Mouse (Mus musculus) liver, embryonic 13.5 days (tissue): ENCODE measurements around the gene Capn9. TPM values are rescaled to one million over a fixed set of nuclear protein-coding genes. Genes with fewer than 3 reads are reported as not detected.

Experiments
- ATAC-seq: fragments of 200-750 bp; cut with Nextera tagmentation; 2 replicates; pipeline ENCODE4 v1.8.0; 2017; ENCODE audit warnings: low read depth, mild to moderate bottlenecking, moderate number of reproducible peaks, moderate library complexity
- DNase-seq: peaks from one replicate; pipeline ENCODE4 v3.0.0; 2022
- H3K27ac ChIP-seq: fragments of 300-500 bp; sonication (generic); 2 replicates; pipeline ENCODE4 v1.5.1; 2015; ENCODE audit warnings: moderate library complexity, mild to moderate bottlenecking, inconsistent platforms
- H3K27me3 ChIP-seq: fragments of 300-500 bp; sonication (generic); 2 replicates; pipeline ENCODE4 v1.6.1; 2015; ENCODE audit warnings: mild to moderate bottlenecking, inconsistent platforms
- H3K36me3 ChIP-seq: fragments of 300-500 bp; sonication (generic); 2 replicates; pipeline ENCODE4 v1.6.1; 2015; ENCODE audit warnings: mild to moderate bottlenecking, inconsistent platforms
- H3K4me1 ChIP-seq: fragments of 300-500 bp; sonication (generic); replicated peaks from 2 replicates; pipeline ENCODE4 v1.6.1; 2015; ENCODE audit warnings: inconsistent platforms
- H3K4me2 ChIP-seq: fragments of 300-500 bp; sonication (generic); 2 replicates; pipeline ENCODE4 v1.6.1; 2015; ENCODE audit warnings: inconsistent platforms, mild to moderate bottlenecking, moderate library complexity
- H3K4me3 ChIP-seq: fragments of 300-500 bp; sonication (generic); replicated peaks from 2 replicates; pipeline ENCODE4 v1.5.1; 2015; ENCODE audit warnings: mild to moderate bottlenecking, inconsistent platforms
- H3K9ac ChIP-seq: fragments of 300-500 bp; sonication (generic); 2 replicates; pipeline ENCODE4 v1.6.1; 2015; ENCODE audit warnings: mild to moderate bottlenecking, inconsistent platforms
- H3K9me3 ChIP-seq: fragments of 300-500 bp; sonication (generic); replicated peaks from 2 replicates; pipeline ENCODE4 v1.6.1; 2016; ENCODE audit warnings: inconsistent platforms
- WGBS: fragments of 180-500 bp; shearing (Covaris S2); methylation state at CpG from one replicate; pipeline ENCODE4 v1.1.7; 2015; ENCODE audit not compliant: insufficient replicate concordance; 5-methylcytosine and 5-hydroxymethylcytosine counted together
- polyA plus RNA-seq: library from polyadenylated mRNA; unstranded; fragments of >200 nt; fragmentation: Nextera tagmentation; extraction: Ambion mirVana; gene quantifications from 2 replicates; pipeline ENCODE4 v1.2.1, GENCODE M21; 2015

Capn9 gene
- 0.22 TPM in 1 of 2 replicates, not detected in the other for polyA plus RNA-seq

DNA sequence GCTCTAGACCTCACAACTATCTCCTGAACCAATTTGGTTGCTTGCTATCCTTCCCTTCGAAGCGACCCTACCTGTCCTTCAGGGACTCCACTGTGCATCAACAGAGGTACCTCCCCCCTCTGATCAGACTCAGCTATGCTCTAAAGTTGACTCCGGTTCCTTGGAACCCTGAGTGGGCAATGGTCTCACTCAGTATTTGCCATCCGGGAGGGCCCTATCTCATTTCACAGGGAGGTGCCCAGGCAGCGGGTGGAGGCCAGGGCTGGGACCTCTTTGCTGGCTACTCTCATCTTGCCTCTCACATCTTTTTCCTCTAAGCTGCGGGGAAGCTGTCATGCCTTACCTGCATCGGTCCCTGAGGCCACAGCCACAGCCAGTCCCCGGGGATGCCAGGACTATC lies at the start of gene Capn9:
Capn9 (plus strand) TSS at position 301 of the 400 bp plus-strand sequence.
- Histone ChIP-seq H3K9me3 (no peaks in the 10 kb centered on the region), H3K4me3 (no peak within 1 kb of the TSS), H3K27ac (no peak within 1 kb of the TSS), H3K36me3 (no peaks in the 10 kb centered on the region), H3K4me1 (peaks cover 12% of the 10 kb centered on the region), H3K9ac (no peak within 1 kb of the TSS), H3K4me2 (no peak within 1 kb of the TSS), H3K27me3 (no peaks in the 10 kb centered on the region)
- DNase-seq: no peak
- ATAC-seq: no peak
- 70% methylated on average over 8 of the region's 8 CpGs for WGBS

GRCm38 (mm10) chr8:124526261-124526660 lies 49.6 kb upstream of the Capn9 start:
- no peak overlapping the region for H3K4me2 ChIP-seq
- WGBS: 86% methylated on average over 11 of the region's 11 CpGs
- H3K4me1 ChIP-seq: peaks cover 19% of the 10 kb centered on the region
- H3K36me3 ChIP-seq: peaks cover 55% of the 10 kb centered on the region
- no peak overlapping the region for H3K27ac ChIP-seq
- no peaks in the 10 kb centered on the region for H3K9me3 ChIP-seq
- H3K9ac ChIP-seq: no peak overlapping the region
- H3K4me3 ChIP-seq: no peak overlapping the region
- DNase-seq (no peak), ATAC-seq (no peak)
- H3K27me3 ChIP-seq: no peaks in the 10 kb centered on the region

GRCm38 (mm10) chr8:124530076-124530475 lies 45.8 kb upstream of the Capn9 start:
- Histone ChIP-seq H3K9ac (no peak overlapping the region), H3K4me3 (no peak overlapping the region), H3K36me3 (peaks cover 84% of the 10 kb centered on the region), H3K27ac (no peak overlapping the region), H3K4me1 (no peaks in the 10 kb centered on the region), H3K9me3 (no peaks in the 10 kb centered on the region), H3K27me3 (no peaks in the 10 kb centered on the region), H3K4me2 (no peak overlapping the region)
- no peak for DNase-seq
- WGBS: 81% methylated on average over 14 of the region's 14 CpGs
- ATAC-seq: no peak

DNA sequence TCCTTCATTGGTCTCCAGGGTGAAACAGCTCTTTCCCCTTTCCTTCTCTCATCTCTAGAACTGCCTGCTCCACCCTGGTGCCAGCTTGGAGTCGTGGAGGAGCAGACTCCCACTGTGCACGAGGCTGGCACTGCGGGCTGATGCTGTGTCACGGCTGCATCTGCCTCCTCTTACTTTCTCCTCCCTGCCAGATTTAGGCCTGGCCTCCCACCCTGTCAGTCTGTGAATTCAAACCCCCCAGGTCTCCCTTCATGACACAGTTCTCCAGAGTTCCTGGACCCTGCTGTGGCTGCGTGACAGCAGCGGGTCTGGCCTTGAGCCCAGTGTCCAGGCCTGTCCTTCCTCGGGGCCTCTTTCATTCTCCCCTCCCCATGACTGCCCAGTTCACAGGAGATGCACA lies 45.4 kb upstream of the Capn9 start:
- H3K27me3 ChIP-seq: no peaks in the 10 kb centered on the region
- H3K4me1 ChIP-seq: no peaks in the 10 kb centered on the region
- H3K9ac ChIP-seq: no peak overlapping the region
- no peak for ATAC-seq
- H3K27ac ChIP-seq: no peak overlapping the region
- no peak overlapping the region for H3K4me3 ChIP-seq
- peaks cover 86% of the 10 kb centered on the region for H3K36me3 ChIP-seq
- DNase-seq: no peak
- WGBS: 88% methylated on average over 7 of the region's 7 CpGs
- no peak overlapping the region for H3K4me2 ChIP-seq
- no peaks in the 10 kb centered on the region for H3K9me3 ChIP-seq

DNA sequence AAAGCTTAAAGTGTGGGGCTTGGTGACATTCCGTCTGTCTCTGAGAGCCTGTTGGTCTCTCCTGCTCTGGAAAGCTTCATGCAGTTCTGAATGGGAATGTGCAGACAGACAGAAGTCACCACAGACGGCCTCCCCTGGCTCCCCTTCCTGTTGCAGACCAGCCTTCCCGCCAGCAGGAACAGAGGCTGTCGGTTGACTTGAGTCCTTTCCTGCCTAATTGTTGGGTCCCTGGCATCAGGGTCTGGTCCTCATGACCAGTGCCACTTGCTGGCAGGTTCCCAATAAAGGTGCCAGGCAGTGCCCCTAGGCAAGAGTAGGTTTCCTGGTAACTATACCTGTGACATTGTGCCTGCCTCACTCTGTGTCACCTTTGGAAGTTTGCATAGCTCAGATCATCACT lies 44.9 kb upstream of the Capn9 start:
- Histone ChIP-seq H3K27me3 (no peaks in the 10 kb centered on the region), H3K4me3 (no peak overlapping the region), H3K27ac (no peak overlapping the region), H3K36me3 (peaks cover 86% of the 10 kb centered on the region), H3K4me1 (no peaks in the 10 kb centered on the region), H3K9me3 (no peaks in the 10 kb centered on the region), H3K9ac (no peak overlapping the region), H3K4me2 (no peak overlapping the region)
- DNase-seq (no peak), ATAC-seq (no peak)
- WGBS: 75% methylated on average over 4 of the region's 4 CpGs

DNA sequence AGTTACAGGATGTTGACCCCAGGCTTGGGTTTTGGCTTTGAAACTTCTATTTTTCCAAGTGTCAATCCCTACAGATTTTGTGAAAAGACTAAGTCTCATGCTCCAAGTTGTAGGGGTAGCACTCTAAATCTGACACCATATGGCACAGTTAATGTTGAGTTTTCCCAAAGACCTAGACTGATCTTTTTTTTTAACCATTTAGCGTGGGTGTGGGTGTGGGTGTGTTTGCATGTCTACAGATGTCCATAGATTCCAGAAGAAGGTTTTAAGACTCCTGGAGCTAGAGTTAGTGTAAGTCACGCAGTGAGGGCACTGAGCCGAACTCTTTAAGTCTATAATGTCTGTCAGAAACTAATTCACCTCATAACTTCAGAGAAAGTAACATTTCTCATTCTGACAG lies 43.3 kb upstream of the Capn9 start:
- Histone ChIP-seq H3K27ac (no peak overlapping the region), H3K4me2 (no peak overlapping the region), H3K4me3 (no peak overlapping the region), H3K4me1 (no peaks in the 10 kb centered on the region), H3K9ac (no peak overlapping the region), H3K36me3 (peaks cover 80% of the 10 kb centered on the region), H3K9me3 (no peaks in the 10 kb centered on the region), H3K27me3 (no peaks in the 10 kb centered on the region)
- DNase-seq: no peak
- no peak for ATAC-seq
- 80% methylated on average over 3 of the region's 3 CpGs for WGBS

DNA sequence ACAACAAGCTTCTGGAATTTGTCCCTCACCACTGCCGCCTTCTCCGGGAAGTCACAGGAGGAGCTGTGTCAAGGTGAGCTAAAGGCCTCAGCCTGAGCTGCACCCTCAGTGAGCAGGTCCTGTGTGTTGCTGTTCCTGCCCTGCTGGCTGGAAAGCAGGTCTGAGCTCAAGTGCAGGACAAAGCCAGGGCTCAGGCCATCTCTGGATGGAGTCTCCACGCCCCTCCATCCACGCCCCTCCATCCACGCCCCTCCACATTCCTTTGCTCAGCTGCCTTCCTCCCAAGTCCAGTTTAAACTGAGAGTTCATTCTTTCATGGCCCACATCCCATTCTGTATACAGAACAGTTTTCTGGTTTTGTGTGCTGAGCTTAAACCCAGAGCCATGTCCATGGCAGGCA lies 40.5 kb upstream of the Capn9 start:
- Histone ChIP-seq H3K9ac (no peak overlapping the region), H3K27ac (no peak overlapping the region), H3K4me1 (0 out of 2 replicates have a peak, but pooled peaks cover under 1% of the 10 kb centered on the region), H3K4me2 (no peak overlapping the region), H3K9me3 (no peaks in the 10 kb centered on the region), H3K27me3 (no peaks in the 10 kb centered on the region), H3K36me3 (peaks cover 89% of the 10 kb centered on the region), H3K4me3 (no peak overlapping the region)
- ATAC-seq (no peak), DNase-seq (no peak)
- WGBS: 94% methylated on average over 5 of the region's 5 CpGs

DNA sequence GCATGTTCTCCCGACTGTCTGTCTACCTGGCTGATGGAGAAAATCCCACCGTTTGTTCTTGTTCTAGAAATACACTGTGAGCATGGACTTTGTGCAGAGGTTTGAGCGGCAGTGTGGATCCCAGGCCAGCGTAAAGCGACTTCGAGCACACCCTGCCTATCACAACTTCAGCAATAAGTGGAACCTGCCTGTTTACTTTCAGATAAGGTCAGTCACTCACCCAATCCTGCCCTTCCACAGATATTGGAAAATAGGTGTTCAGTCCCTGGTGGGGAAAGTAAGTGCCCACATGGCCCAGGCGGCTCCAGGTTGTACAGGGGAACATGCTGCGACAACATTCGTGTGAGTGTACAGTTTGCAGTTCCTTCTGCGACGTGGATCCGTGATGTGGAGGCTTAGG lies 35.0 kb upstream of the Capn9 start:
- H3K9me3 ChIP-seq: no peaks in the 10 kb centered on the region
- H3K4me2 ChIP-seq: no peak overlapping the region
- 0 out of 2 replicates have a peak, but pooled peaks cover 4% of the 10 kb centered on the region for H3K4me1 ChIP-seq
- ATAC-seq (no peak; the same call in 1 of the 2 replicates), DNase-seq (no peak)
- no peak overlapping the region for H3K9ac ChIP-seq
- peak overlapping the region; percentile 63; the same call in 1 of the 2 replicates for H3K27ac ChIP-seq
- peaks cover 90% of the 10 kb centered on the region for H3K36me3 ChIP-seq
- no peak overlapping the region for H3K4me3 ChIP-seq
- no peaks in the 10 kb centered on the region for H3K27me3 ChIP-seq
- 78% methylated on average over 12 of the region's 12 CpGs for WGBS

GRCm38 (mm10) chr8:124542001-124542400 lies 33.9 kb upstream of the Capn9 start:
- Histone ChIP-seq H3K9ac (no peak overlapping the region), H3K4me2 (no peak overlapping the region), H3K4me1 (0 out of 2 replicates have a peak, but pooled peaks cover 4% of the 10 kb centered on the region), H3K4me3 (no peak overlapping the region), H3K36me3 (peaks cover 95% of the 10 kb centered on the region), H3K27me3 (no peaks in the 10 kb centered on the region), H3K27ac (no peak overlapping the region), H3K9me3 (no peaks in the 10 kb centered on the region)
- DNase-seq: no peak
- no peak for ATAC-seq
- 77% methylated on average over 4 of the region's 4 CpGs for WGBS

DNA sequence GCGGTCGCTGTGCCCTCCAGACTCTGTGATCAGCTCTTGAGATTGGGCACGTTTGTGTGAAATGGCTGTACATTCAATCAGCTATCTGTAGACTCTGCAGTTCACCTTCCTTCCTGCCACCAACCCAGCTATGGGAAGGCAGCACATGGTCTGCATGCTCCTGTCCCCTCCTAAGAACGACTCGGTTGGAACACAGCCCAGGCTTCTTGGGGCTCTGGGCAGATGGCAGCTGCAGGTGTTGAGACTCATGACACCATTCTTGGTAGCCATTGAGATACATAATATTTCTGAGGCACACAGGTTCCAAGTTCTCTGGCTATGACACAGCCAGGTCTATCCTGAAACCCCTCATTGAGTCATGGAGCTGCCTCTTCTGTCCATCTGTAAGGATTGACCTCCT lies 32.6 kb upstream of the Capn9 start:
- Histone ChIP-seq H3K4me2 (no peak overlapping the region), H3K27me3 (no peaks in the 10 kb centered on the region), H3K9ac (no peak overlapping the region), H3K36me3 (peaks cover 97% of the 10 kb centered on the region), H3K27ac (no peak overlapping the region), H3K4me1 (0 out of 2 replicates have a peak, but pooled peaks cover 4% of the 10 kb centered on the region), H3K9me3 (no peaks in the 10 kb centered on the region), H3K4me3 (no peak overlapping the region)
- 89% methylated on average over 5 of the region's 5 CpGs for WGBS
- ATAC-seq: no peak
- DNase-seq: no peak

DNA sequence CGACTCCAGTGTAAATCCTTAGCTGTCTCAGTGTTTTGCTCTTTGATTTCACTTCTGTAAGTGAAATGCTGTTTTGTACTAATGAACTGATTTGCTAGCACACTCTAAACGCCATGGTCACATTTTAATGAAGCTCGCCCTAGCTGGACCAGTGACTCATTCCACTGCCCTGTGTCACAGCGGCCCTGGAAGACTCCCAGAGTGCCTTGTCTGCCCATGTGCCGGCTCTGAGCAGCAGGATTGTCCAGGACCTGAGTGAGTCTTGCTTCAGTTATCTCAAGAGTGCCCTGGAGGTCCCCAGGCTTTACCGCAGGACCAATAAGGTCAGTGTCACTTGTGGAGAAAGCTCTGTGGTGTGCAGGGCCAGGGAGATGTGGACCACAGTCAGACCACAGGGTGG lies 29.5 kb upstream of the Capn9 start:
- ATAC-seq (no peak), DNase-seq (no peak)
- Histone ChIP-seq H3K36me3 (peaks cover 96% of the 10 kb centered on the region), H3K4me1 (no peaks in the 10 kb centered on the region), H3K4me2 (no peak overlapping the region), H3K9me3 (no peaks in the 10 kb centered on the region), H3K9ac (no peak overlapping the region), H3K27ac (no peak overlapping the region), H3K27me3 (no peaks in the 10 kb centered on the region), H3K4me3 (no peak overlapping the region)
- 85% methylated on average over 6 of the region's 6 CpGs for WGBS

- peaks cover 96% of the 10 kb centered on the region for H3K36me3 ChIP-seq
- WGBS: 91% methylated on average over 7 of the region's 7 CpGs
- no peaks in the 10 kb centered on the region for H3K27me3 ChIP-seq
- no peak overlapping the region for H3K27ac ChIP-seq
- no peak for ATAC-seq
- no peaks in the 10 kb centered on the region for H3K9me3 ChIP-seq
- no peak overlapping the region for H3K4me3 ChIP-seq
- no peak overlapping the region for H3K4me2 ChIP-seq
- no peak for DNase-seq
- H3K4me1 ChIP-seq: no peaks in the 10 kb centered on the region
- H3K9ac ChIP-seq: no peak overlapping the region
Measured at GRCm38 (mm10) chr8:124546815-124547214, 29.1 kb upstream of the Capn9 start.
